Mouse (Mus musculus) left cerebral cortex, adult 9 months (tissue): ENCODE measurements around the gene Hs6st2.

Source experiments
- DNase-seq, 2 experiments: peaks; one replicate each; pipeline ENCODE4 v3.0.0; 2022; ENCODE audit warnings: low spot score in 2 of 2

The Hs6st2 gene

DNA sequence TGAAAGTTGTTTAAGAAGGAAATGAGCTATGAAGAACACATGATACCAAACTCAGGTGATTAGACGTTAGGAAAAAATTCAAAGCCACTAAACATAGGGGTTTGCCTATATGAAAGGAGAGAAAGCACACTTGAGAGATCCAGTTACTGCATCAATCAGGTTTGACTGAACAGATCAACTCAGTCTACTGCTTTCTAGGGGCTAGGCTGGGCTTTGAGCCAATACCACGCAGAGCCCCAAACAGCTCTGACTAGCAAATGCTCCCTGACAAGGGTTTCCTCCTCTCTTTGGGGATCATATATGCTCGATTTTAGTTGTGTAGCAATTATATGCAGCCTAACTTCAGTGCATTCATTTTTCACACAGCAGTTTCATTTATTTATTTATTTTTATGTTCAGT, 96.2 kb downstream of the Hs6st2 start:
- DNase-seq, result no peak

- DNase-seq, result no peak
Observed at GRCm38 (mm10) chrX:51581704-51582103, 100.0 kb downstream of the Hs6st2 start.

DNA sequence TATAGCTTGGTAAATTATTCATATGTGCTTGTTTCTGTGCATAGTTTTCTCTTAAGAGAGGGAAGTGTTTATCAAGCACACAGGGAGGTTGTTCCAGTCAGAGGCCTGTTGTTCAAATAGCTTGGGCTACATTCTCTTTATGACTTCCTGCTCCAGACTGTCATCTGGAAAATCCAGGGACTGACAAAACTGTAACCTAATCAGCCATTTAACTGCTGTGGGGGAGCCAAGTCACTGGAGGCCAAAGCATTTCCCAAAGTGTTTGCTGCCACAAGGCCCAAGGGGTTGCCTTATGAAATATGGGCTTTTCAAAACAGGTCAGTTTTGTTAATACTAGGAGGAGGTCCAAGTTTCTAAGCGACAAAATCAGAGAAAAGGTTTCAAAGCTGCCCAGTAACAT, 119.8 kb downstream of the Hs6st2 start:
- DNase-seq, result no peak

- DNase-seq, result no peak
Observed at GRCm38 (mm10) chrX:51539626-51540025, 142.0 kb downstream of the Hs6st2 start.

DNA sequence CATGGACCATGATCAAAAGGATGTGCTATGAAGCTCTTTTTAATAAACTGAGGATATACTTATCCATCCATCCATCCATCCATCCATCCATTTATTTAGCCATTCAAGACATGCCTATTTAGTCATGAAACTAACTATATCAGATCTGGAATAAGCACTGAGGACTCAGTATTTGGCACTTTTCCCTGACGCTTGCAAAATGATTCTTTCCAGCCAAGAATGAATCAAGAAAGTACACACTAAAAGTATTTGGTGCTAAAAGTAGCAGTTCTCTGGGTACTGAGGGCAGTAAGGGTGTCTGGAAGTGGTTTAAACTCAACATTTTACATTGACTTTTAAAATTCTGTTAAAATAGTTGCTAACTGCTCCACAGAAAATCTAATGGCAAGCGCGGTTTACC, 144.6 kb downstream of the Hs6st2 start:
- DNase-seq, result no peak

- DNase-seq, result peak in 1 of 2 experiments; percentile 5
Observed at GRCm38 (mm10) chrX:51535226-51535625, 146.4 kb downstream of the Hs6st2 start.

- DNase-seq, result peak in 1 of 2 experiments; percentile 19
Observed at GRCm38 (mm10) chrX:51531136-51531535, 150.5 kb downstream of the Hs6st2 start.

DNA sequence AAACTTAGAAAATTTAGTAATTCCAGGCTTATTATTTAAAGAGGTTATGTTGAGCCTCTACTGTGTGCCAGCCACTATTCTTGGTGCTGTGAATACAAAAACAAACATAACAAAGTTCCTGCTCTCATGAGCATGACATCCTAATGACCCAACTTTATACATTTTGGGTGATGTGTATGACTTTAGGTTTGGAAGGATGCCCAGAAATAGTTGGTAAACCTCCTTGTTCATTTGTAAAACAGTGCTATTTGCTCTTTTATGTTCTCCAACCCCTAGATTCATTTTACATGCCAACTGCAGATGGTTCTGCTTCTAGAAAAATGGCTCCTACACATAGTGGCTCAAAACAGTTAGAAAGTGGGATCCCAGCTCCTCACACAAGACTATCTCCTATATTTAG, 153.1 kb downstream of the Hs6st2 start:
- DNase-seq, result no peak

- DNase-seq, result no peak
Observed at GRCm38 (mm10) chrX:51514831-51515230, 166.8 kb downstream of the Hs6st2 start.

- DNase-seq, result no peak
Observed at GRCm38 (mm10) chrX:51506526-51506925, 175.1 kb downstream of the Hs6st2 start.

- no peak for DNase-seq
Observed at GRCm38 (mm10) chrX:51505691-51506090, 176.0 kb downstream of the Hs6st2 start.

DNA sequence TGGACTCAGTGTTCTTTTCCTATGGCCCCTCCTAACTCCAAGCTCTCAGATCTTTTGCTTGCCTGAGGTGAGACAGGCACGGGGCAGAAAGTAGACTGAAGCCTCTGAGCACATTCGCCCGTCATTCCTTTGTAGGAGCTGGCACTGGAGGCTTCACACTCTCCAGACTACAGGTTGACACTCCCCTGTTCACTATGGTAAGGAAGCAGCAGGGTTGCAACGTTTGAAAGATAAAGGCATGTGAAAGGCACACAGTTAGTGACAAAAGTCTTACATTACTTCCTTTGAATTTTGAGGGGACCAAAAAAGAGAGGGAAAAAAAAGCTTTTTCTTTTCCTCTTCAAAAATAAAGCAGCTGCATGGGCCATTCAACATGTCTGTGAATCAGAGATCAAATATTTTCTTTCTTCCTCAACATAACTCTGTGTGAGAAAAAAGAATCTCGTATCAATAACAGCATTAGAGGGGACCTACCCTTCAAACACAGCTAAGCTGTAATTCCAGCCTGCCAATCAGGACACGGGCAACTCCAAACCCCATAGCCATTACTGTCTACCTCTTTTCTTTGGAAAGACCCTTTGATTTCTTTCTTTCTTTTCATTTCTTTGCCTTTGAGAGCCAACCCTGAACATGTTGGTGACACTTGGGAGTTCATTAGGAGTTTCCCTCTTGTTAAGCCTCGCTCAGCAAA, 177.7 kb downstream of the Hs6st2 start:
- DNase-seq, result no peak

DNA sequence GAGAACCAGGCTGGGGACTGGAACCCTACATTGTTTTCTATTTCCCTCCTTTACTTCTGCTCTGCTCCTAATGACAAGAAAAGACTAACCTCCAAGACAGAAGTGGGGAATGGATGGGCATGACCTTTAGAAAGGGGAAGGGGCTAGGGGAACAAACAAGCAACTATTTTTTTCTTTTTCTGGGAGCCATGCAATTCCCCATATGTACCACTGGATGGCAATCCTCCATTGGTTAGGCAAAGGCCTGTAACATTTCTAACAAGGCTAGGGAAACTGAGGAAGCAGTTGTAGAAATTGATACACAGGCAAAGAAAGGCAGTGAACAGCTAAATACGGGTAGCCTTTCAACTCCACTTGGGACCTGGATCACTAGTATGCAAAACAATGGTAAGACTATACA, 183.8 kb downstream of the Hs6st2 start:
- DNase-seq, result no peak

DNA sequence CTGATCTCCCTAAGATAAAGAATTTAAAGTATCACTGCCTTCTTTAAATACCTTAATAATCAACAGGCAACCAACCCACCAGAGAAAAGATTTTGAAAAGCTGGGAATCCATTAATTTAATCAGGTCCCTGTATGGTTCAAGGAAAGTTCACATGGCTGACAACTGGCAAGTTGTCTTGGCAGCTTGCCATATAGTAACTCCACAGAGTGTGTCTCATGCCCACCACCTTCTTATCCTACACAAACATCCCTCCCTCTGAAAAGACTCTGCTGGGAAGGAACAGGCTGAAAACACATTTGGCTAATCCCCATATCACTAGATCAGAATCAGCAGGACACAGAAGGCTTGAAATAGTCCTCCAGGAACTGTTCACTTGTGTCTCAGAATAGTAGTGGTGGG, 193.3 kb downstream of the Hs6st2 start:
- DNase-seq, result no peak

- DNase-seq, result no peak
Observed at GRCm38 (mm10) chrX:51469411-51469810, 212.2 kb downstream of the Hs6st2 start.

DNA sequence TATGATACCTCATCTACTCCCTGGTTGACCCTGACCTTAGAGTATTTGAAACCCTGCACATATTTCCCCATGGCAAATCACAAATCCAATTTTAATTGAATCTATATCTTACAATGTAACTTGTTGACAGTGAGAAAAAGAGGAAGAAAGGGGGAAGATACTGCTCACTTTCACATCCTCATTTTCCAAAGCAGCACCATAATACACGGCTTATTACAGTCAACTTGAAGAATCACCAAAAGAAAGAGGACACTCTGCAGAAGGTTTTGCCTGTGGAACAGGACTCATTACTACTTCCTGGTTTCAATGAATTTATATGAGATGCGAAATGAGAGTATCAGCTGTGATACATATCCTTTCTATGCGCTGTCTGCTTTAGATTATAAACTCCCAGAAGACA, 220.2 kb downstream of the Hs6st2 start:
- DNase-seq, result no peak

DNA sequence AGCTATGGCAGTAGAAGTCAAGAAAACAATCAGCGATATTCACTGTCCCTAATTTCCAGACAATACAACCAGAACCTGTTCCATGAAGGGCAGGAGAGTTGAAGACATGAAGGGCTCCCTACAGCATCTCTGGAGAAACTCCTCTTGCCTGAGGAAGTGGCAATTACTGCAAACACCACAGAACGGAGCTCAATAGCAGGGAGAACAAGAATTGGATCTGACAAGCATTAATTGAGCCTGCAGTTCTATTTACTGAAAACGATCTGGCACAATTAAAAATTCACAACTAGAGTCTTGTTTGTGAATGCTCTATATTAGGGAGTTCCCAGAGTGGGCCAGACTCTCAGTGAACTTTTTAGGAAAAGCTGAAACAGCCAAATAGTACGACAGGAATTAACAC, 238.3 kb downstream of the Hs6st2 start:
- DNase-seq, result no peak

DNA sequence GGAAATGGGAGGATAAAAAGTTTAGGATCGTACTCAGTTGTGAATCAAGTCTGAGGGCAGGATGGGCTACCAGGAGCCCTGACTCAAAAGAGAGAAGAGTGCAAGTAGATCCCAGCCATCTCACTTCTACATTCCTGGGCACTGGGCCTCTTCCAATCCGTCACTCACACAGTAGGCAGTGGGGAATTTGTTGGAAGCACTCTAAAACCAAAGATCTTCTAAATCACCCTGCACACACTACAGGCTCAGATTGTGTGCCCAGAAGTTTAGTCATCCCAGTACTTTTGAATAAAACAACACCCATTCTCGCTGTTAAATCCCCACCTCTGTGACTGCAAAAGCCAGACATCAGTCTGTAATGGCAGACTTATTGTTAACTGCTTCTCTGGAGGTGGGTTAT, 249.9 kb downstream of the Hs6st2 start:
- no peak for DNase-seq

GRCm38 (mm10) chrX:51425031-51425430, 256.6 kb downstream of the Hs6st2 start:
- DNase-seq, result no peak

GRCm38 (mm10) chrX:51410289-51410688, 271.4 kb downstream of the Hs6st2 start:
- DNase-seq, result no peak

- peak in 1 of 2 experiments; percentile 13 for DNase-seq
Observed at GRCm38 (mm10) chrX:51397457-51397856, 284.2 kb downstream of the Hs6st2 start.

- peak in 1 of 2 experiments; percentile 82 for DNase-seq
Observed at GRCm38 (mm10) chrX:51374670-51375069, 307.0 kb downstream of the Hs6st2 start.

GRCm38 (mm10) chrX:51372477-51373239, 309.0 kb downstream of the Hs6st2 start:
- DNase-seq, result peak in 1 of 2 experiments; percentile 24
